In the genomic region with DNA sequence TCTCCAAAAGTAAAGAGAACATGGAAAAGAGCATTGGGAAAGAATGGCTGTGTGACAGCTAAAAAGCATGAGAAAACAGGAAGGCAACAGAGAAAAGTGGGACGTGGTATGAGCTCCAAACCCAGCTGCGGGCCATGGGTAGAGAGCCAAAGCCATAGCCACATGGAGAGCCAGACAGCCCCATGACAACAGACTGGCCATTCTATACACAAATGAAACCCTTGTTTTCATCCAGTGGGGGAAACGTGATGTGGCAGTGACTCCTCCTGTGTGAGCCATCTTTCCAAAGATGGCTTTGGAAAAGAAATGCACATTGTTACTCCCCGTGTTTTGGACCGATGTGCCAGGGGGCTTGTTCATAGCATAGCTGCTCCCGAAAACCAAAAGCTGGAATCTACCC, we compare ENCODE assay signal across 8 mouse cellular contexts. TPM values are rescaled to one million over a fixed set of nuclear protein-coding genes. Genes with fewer than 3 reads are reported as not detected.
DNase-seq lines count a peak whose midpoint lies in the region; ATAC-seq and TF ChIP-seq lines count a peak whose summit lies in the region.

No protein-coding gene starts in this region.

- ATAC-seq in cerebellum, adult (ENCODE audit: insufficient number of reproducible peaks, low FRiP score, low TSS enrichment) = peak; percentile 12; the same call in 1 of the 2 replicates
- peak; percentile 13; the same call in 1 of the 2 replicates for ATAC-seq in neural tube, embryonic 11.5 days (ENCODE audit: insufficient read depth, low FRiP score, low TSS enrichment)
- ATAC-seq in intestine, embryonic 14.5 days (replicated peaks; ENCODE audit: low FRiP score, low TSS enrichment, low read depth) = peak; percentile 30; the same call in 1 of the 2 replicates
- peak; percentile 50; the same call in 1 of the 2 replicates for ATAC-seq in midbrain, postnatal 0 days (ENCODE audit: low FRiP score)

- no peak overlapping the region for H3K27ac ChIP-seq in neural tube, embryonic 11.5 days (ENCODE audit: low read depth, low read length)
- H3K27ac ChIP-seq in intestine, embryonic 14.5 days (ENCODE audit: low read depth) = 0 out of 2 replicates have a peak overlapping the region, but pooled peaks have one; percentile 79
- H3K27ac ChIP-seq in midbrain, postnatal 0 days (ENCODE audit: low read depth, low read length) = peak overlapping the region; percentile 94

- peak overlapping the region; percentile 90 for H3K9ac ChIP-seq in neural tube, embryonic 11.5 days (ENCODE audit: low read length)
- H3K9ac ChIP-seq in intestine, embryonic 14.5 days (ENCODE audit: low read length) = peak overlapping the region; percentile 85
- peak overlapping the region; percentile 92 for H3K9ac ChIP-seq in midbrain, postnatal 0 days (replicated peaks; ENCODE audit: low read length, poor library complexity, severe bottlenecking)

- no peaks in the 10 kb centered on the region for H3K9me3 ChIP-seq in neural tube, embryonic 11.5 days (ENCODE audit: control insufficient read depth, low read length)
- H3K9me3 ChIP-seq in intestine, embryonic 14.5 days (ENCODE audit: control insufficient read depth, low read length) = no peaks in the 10 kb centered on the region
- no peaks in the 10 kb centered on the region for H3K9me3 ChIP-seq in midbrain, postnatal 0 days (ENCODE audit: low read length)

- WGBS in neural tube, embryonic 11.5 days = 53% methylated on average over 6 of the region's 6 CpGs
- WGBS in intestine, embryonic 14.5 days = 42% methylated on average over 6 of the region's 6 CpGs
- 29% methylated on average over 6 of the region's 6 CpGs for WGBS in midbrain, postnatal 0 days

- no peaks in the 10 kb centered on the region for H3K36me3 ChIP-seq in neural tube, embryonic 11.5 days (ENCODE audit: control insufficient read depth, insufficient read depth, low read length)
- peaks cover 1% of the 10 kb centered on the region; the same call in 1 of the 2 replicates for H3K36me3 ChIP-seq in intestine, embryonic 14.5 days (ENCODE audit: control insufficient read depth, insufficient read depth, low read length)
- no peaks in the 10 kb centered on the region for H3K36me3 ChIP-seq in midbrain, postnatal 0 days (ENCODE audit: insufficient read depth, low read length)

- peaks cover 3% of the 10 kb centered on the region; the same call in 1 of the 2 replicates for H3K4me1 ChIP-seq in neural tube, embryonic 11.5 days (ENCODE audit: control insufficient read depth, insufficient read depth, low read length)
- H3K4me1 ChIP-seq in intestine, embryonic 14.5 days (replicated peaks; ENCODE audit: control insufficient read depth, insufficient read depth, low read length) = peaks cover 16% of the 10 kb centered on the region
- peaks cover 13% of the 10 kb centered on the region for H3K4me1 ChIP-seq in midbrain, postnatal 0 days (ENCODE audit: insufficient read depth, low read length)

- peak overlapping the region; percentile 62 for H3K4me2 ChIP-seq in neural tube, embryonic 11.5 days (ENCODE audit: low read depth)
- peak overlapping the region; percentile 85 for H3K4me2 ChIP-seq in intestine, embryonic 14.5 days (ENCODE audit: low read length)
- peak overlapping the region; percentile 88 for H3K4me2 ChIP-seq in midbrain, postnatal 0 days (ENCODE audit: low read depth, low read length, poor library complexity, severe bottlenecking)

- no peak for DNase-seq in cerebellum, adult 8-10 months
- DNase-seq in neural tube, embryonic 11.5 days (ENCODE audit: low spot score) = no peak
- DNase-seq in neural tube, embryonic 10.5 days (ENCODE audit: extremely low spot score, low spot score) = no peak
- DNase-seq in intestine, embryonic 14.5 days (ENCODE audit: low spot score) = no peak
- DNase-seq in midbrain, postnatal 0 days (ENCODE audit: low spot score) = peak; percentile 60
- DNase-seq in urinary bladder, adult 18-20 months (ENCODE audit: low spot score in 2 of 2) = no peak
- DNase-seq in urinary bladder, postnatal 36 days (ENCODE audit: low spot score in 2 of 2) = no peak

- no peak for TF ChIP-seq CTCF in midbrain, postnatal 0 days (IDR thresholded peaks at IDR 0.05)

- H3K4me3 ChIP-seq in neural tube, embryonic 11.5 days (ENCODE audit: low read depth, low read length) = peak overlapping the region; percentile 89
- peak overlapping the region; percentile 73 for H3K4me3 ChIP-seq in intestine, embryonic 14.5 days (ENCODE audit: low read depth, low read length)
- peak overlapping the region; percentile 88 for H3K4me3 ChIP-seq in midbrain, postnatal 0 days (ENCODE audit: low read depth, low read length)

- no peaks in the 10 kb centered on the region for H3K27me3 ChIP-seq in neural tube, embryonic 11.5 days (ENCODE audit: control insufficient read depth, insufficient read depth, low read length)
- peaks cover 1% of the 10 kb centered on the region; the same call in 1 of the 2 replicates for H3K27me3 ChIP-seq in intestine, embryonic 14.5 days (replicated peaks; ENCODE audit: control insufficient read depth, insufficient read depth, low read length)
- peaks cover 9% of the 10 kb centered on the region for H3K27me3 ChIP-seq in midbrain, postnatal 0 days (ENCODE audit: insufficient read depth, low read length)

RNA-seq across cellular contexts. Expression of gene Xpa, which starts 0.4 kb away (rescaled TPM):
- 24.9 and 28.4 TPM in 2 replicates for polyA plus RNA-seq in neural tube, embryonic 11.5 days (2014; fragmentation: Nextera tagmentation; extraction: Ambion mirVana)
- 22.1 and 23.6 TPM in 2 replicates for polyA plus RNA-seq in intestine, embryonic 14.5 days (2014; fragmentation: Nextera tagmentation; extraction: Ambion mirVana)
- 13.2 and 24.6 TPM in 2 replicates for total RNA-seq in midbrain, postnatal 0 days (2014; rRNA removed)
- 35.5 and 35.9 TPM in 2 replicates for polyA plus RNA-seq in midbrain, postnatal 0 days (2015; fragmentation: Nextera tagmentation; extraction: Ambion mirVana)

RNA-seq across cellular contexts. Expression of gene Tstd2, which starts 58.0 kb away (rescaled TPM):
- 32.5 and 37.2 TPM in 2 replicates for polyA plus RNA-seq in neural tube, embryonic 11.5 days (2014; fragmentation: Nextera tagmentation; extraction: Ambion mirVana)
- 25.0 and 31.3 TPM in 2 replicates for polyA plus RNA-seq in intestine, embryonic 14.5 days (2014; fragmentation: Nextera tagmentation; extraction: Ambion mirVana)
- 25.1 and 27.6 TPM in 2 replicates for total RNA-seq in midbrain, postnatal 0 days (2014; rRNA removed)
- 16.3 and 18.9 TPM in 2 replicates for polyA plus RNA-seq in midbrain, postnatal 0 days (2015; fragmentation: Nextera tagmentation; extraction: Ambion mirVana)

RNA-seq across cellular contexts. Expression of gene Ncbp1, which starts 58.1 kb away (rescaled TPM):
- polyA plus RNA-seq in neural tube, embryonic 11.5 days (2014; fragmentation: Nextera tagmentation; extraction: Ambion mirVana) = 134 and 145 TPM in 2 replicates
- polyA plus RNA-seq in intestine, embryonic 14.5 days (2014; fragmentation: Nextera tagmentation; extraction: Ambion mirVana) = 77.6 and 81.5 TPM in 2 replicates
- 33.4 and 41.8 TPM in 2 replicates for total RNA-seq in midbrain, postnatal 0 days (2014; rRNA removed)
- 45.1 and 45.9 TPM in 2 replicates for polyA plus RNA-seq in midbrain, postnatal 0 days (2015; fragmentation: Nextera tagmentation; extraction: Ambion mirVana)
